Mouse (Mus musculus) megakaryocyte, embryonic 14.5 days (primary cell): ENCODE measurements around the gene Ttpal.

ENCODE experiments used
- FLI1 ChIP-seq: IDR thresholded peaks from 2 replicates; pipeline ENCODE4 v1.6.1; 2012; ENCODE audit warnings: low read length, inconsistent platforms, mixed read lengths
- GATA1 ChIP-seq: IDR thresholded peaks from 3 replicates; pipeline ENCODE4 v1.6.1; 2012; ENCODE audit warnings: mixed read lengths, low read length, inconsistent platforms, borderline replicate concordance

DNA sequence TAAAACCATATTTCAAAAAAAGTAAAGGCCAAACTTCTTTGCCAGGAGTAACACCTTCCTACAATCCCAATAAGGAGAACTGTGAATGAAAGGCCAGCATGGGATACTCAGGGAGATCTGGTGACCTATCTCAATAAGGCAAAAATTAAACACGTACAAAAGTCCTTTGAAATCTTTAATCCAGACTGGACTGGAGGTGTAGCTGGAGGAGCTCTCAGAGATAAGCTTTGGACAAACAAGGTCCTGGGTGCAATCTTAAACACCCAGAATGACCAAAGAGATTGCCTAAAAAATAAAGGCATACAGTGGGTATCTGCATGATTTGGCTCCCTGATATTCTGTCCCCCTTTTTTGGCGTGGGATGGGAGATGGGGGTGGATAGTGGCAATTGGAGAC lies 41.5 kb downstream of the Ttpal start:
- TF ChIP-seq GATA1 (no peak), FLI1 (no peak)
